Mouse (Mus musculus) heart, postnatal 0 days (tissue): ENCODE results near the gene Gm21970. TPM values are rescaled to one million over a fixed set of nuclear protein-coding genes. Genes with fewer than 3 reads are reported as not detected.

Experiments
- ATAC-seq: fragments of 200-750 bp; cut with Nextera tagmentation; 2 replicates; pipeline ENCODE4 v1.8.0; 2017; ENCODE audit warnings: low read depth, moderate number of reproducible peaks, moderate library complexity; ENCODE audit not compliant: insufficient read depth
- DNase-seq: peaks from one replicate; pipeline ENCODE4 v3.0.0-alpha.2; 2016; ENCODE audit warnings: low spot score
- H3K27ac ChIP-seq: fragments of 300-500 bp; sonication (generic); 2 replicates; pipeline ENCODE4 v1.5.1; 2014; ENCODE audit warnings: low read depth, mild to moderate bottlenecking
- H3K27me3 ChIP-seq: fragments of 300-500 bp; sonication (generic); 2 replicates; pipeline ENCODE4 v1.6.1; 2014; ENCODE audit warnings: low read length, mixed read lengths; ENCODE audit not compliant: control insufficient read depth, insufficient read depth
- H3K36me3 ChIP-seq: fragments of 300-500 bp; sonication (generic); replicated peaks from 2 replicates; pipeline ENCODE4 v1.6.1; 2014; ENCODE audit warnings: low read length, mixed read lengths; ENCODE audit not compliant: control insufficient read depth, insufficient read depth
- H3K4me1 ChIP-seq: fragments of 300-500 bp; sonication (generic); 2 replicates; pipeline ENCODE4 v1.6.1; 2014; ENCODE audit warnings: antibody characterized with exemption; ENCODE audit not compliant: control insufficient read depth, insufficient read depth
- H3K4me2 ChIP-seq: fragments of 300-500 bp; sonication (generic); 2 replicates; pipeline ENCODE4 v1.6.1; 2014; ENCODE audit warnings: low read depth, mild to moderate bottlenecking, low read length, moderate library complexity
- H3K4me3 ChIP-seq: fragments of 300-500 bp; sonication (generic); 2 replicates; pipeline ENCODE4 v1.5.1; 2014; ENCODE audit warnings: low read depth, low read length
- H3K9ac ChIP-seq: fragments of 300-500 bp; sonication (generic); replicated peaks from 2 replicates; pipeline ENCODE4 v1.6.1; 2014; ENCODE audit warnings: low read depth, low read length, mixed read lengths
- H3K9me3 ChIP-seq: fragments of 300-500 bp; sonication (generic); replicated peaks from 2 replicates; pipeline ENCODE4 v1.6.1; 2016; ENCODE audit warnings: low read length; ENCODE audit not compliant: control insufficient read depth
- CTCF ChIP-seq: IDR thresholded peaks from 2 replicates; pipeline ENCODE4 v1.5.1; 2016; ENCODE audit warnings: antibody characterized with exemption, control low read depth, low read depth
- EP300 ChIP-seq: IDR thresholded peaks from 2 replicates; pipeline ENCODE4 v1.6.1; 2016; ENCODE audit warnings: antibody characterized with exemption, low read depth
- WGBS: fragments of 180-500 bp; shearing (Covaris S2); extraction: QIAGEN DNeasy Blood & Tissue Kit; methylation state at CpG from one replicate; pipeline ENCODE4 v1.1.7; 2014; 5-methylcytosine and 5-hydroxymethylcytosine counted together
- polyA plus RNA-seq: library from polyadenylated mRNA; unstranded; fragments of >200 nt; fragmentation: Nextera tagmentation; extraction: Ambion mirVana; gene quantifications from 2 replicates; pipeline ENCODE4 v1.2.1, GENCODE M21; 2015
- total RNA-seq: library from RNA; depleted of rRNA; stranded (reverse); fragments of >200 nt; gene quantifications from 2 replicates; pipeline ENCODE4 v1.2.3, GENCODE M21; 2014; ENCODE audit warnings: low replicate concordance

Gm21970 gene
- total and polyA plus RNA-seq, 2 experiments from 2014 or later = not detected

DNA sequence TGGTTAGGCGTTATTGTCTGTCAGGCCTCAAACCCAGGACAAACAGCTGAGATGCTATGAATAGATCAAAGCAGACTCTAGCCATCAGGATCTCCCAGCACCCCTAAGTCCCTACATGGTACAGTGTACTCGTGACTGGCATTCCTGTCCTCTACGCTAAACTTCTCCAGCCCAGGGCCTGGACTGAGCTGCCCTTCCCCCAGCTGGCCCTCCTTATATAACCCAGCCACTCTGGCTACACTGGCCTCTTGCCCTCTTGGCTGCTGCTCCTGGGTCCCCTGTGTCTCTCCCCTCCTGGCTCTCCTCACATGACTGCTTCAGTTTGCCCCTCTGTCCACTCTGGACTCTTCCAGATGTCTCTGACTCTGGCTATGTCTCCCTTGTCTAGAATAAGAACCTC is 71.1 kb downstream of the Gm21970 start:
- Histone ChIP-seq H3K27me3 (no peaks in the 10 kb centered on the region), H3K4me1 (peaks cover 19% of the 10 kb centered on the region), H3K4me2 (no peak overlapping the region), H3K9ac (no peak overlapping the region), H3K4me3 (no peak overlapping the region), H3K27ac (peak overlapping the region; percentile 83), H3K36me3 (no peaks in the 10 kb centered on the region), H3K9me3 (no peaks in the 10 kb centered on the region)
- TF ChIP-seq CTCF (no peak), EP300 (no peak; the same call in 1 of the 2 replicates)
- WGBS = 40% methylated on average over 3 of the region's 3 CpGs
- peak; percentile 45 for ATAC-seq
- peak; percentile 64 for DNase-seq

DNA sequence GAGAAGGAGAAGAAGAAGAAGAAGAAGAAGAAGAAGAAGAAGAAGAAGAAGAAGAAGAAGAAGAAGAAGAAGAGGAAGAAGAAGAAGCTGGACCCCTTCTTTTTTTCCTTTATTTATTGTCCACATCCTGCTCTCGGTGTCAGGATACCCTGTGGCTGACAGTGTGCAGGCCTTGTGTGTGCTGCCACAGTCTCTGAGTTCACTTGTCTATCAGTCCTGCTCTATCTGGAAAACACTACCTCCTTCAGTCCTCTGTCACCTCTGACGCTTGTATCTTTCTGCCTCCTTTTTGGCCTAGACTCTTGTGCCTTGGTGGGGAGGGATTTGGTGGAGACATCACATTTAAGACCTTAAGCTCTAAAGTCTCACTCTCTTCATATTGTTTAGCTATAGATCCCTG is 71.9 kb downstream of the Gm21970 start:
- 58% methylated on average over 2 of the region's 2 CpGs for WGBS

GRCm38 (mm10) chr16:91463836-91464400 is 72.4 kb downstream of the Gm21970 start:
- no peak for TF ChIP-seq EP300
- TF ChIP-seq CTCF = no peak
- DNase-seq (no peak), ATAC-seq (no peak)
- Histone ChIP-seq H3K36me3 (no peaks in the 10 kb centered on the region), H3K27me3 (no peaks in the 10 kb centered on the region), H3K4me2 (peak overlapping the region; percentile 87), H3K4me1 (peaks cover 19% of the 10 kb centered on the region), H3K9ac (peak overlapping the region; percentile 54), H3K4me3 (peak overlapping the region; percentile 56), H3K27ac (peak overlapping the region; percentile 87), H3K9me3 (no peaks in the 10 kb centered on the region)
- 86% methylated on average over 4 of the region's 4 CpGs for WGBS

More for the DNA sequence above, 71.9 kb downstream of the Gm21970 start:
- Histone ChIP-seq H3K27ac (0 out of 2 replicates have a peak overlapping the region, but pooled peaks have one; percentile 87), H3K4me1 (peaks cover 19% of the 10 kb centered on the region), H3K4me2 (no peak overlapping the region), H3K36me3 (no peaks in the 10 kb centered on the region), H3K9me3 (no peaks in the 10 kb centered on the region), H3K27me3 (no peaks in the 10 kb centered on the region), H3K4me3 (no peak overlapping the region), H3K9ac (no peak overlapping the region)
- no peak for DNase-seq
- TF ChIP-seq CTCF = no peak
- no peak for TF ChIP-seq EP300
- no peak for ATAC-seq

DNA sequence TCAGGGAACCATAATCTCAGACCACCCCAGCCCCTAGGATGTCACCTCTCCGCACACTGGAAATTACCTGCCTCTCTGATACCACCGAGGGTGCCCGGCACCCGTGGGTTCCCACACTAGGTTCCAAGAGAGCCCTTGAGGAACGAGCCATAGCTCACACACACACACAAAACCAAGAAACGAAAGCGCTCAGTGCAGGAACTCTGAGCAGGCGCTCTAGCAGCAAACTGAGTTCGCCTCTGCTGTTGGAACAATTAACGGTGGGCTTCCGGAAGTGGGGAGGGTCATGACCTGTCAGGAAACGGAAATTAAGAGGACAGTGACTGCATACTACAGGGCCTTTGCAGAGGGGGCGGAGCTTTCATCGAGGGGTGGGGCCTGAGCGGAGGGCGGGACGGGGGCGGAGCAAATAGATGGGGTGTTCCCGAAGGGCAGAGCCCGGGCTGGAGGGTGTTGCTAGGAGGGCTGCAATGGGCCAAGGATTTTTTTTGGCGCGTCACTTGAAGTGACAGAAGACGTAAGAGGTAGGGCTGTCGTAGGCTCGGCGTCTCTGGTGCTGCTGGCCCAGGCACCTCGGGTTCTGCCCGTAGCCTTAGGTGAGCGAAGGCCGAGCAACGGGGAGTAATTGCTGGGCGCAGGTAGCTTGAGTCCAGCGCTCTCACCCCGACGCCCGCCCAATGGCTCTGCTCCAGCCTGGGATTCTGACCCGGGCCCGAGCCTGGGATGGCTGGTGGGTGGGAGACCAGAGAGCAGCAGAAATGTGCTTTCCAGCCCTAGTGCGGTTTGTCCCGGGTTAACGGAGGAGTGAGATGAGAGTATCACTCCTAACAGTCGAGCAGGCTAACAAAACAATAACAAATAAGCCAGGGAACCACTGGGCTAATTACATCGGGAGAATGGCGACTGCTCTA is 73.3 kb downstream of the Gm21970 start:
- Histone ChIP-seq H3K27me3 (no peaks in the 10 kb centered on the region), H3K4me1 (peaks cover 15% of the 10 kb centered on the region), H3K9ac (peak overlapping the region; percentile 54), H3K4me2 (peak overlapping the region; percentile 87), H3K4me3 (peak overlapping the region; percentile 56), H3K36me3 (no peaks in the 10 kb centered on the region), H3K9me3 (no peaks in the 10 kb centered on the region), H3K27ac (peak overlapping the region; percentile 87)
- 1% methylated on average over 44 of the region's 44 CpGs for WGBS
- ATAC-seq = peak; percentile 93
- peak; percentile 93 for DNase-seq
- TF ChIP-seq EP300 (peak; percentile 79), CTCF (no peak)

GRCm38 (mm10) chr16:91465505-91466240 is 74.2 kb downstream of the Gm21970 start:
- Histone ChIP-seq H3K27ac (peak overlapping the region; percentile 87), H3K27me3 (no peaks in the 10 kb centered on the region), H3K9me3 (no peaks in the 10 kb centered on the region), H3K9ac (peak overlapping the region; percentile 54), H3K4me1 (peaks cover 15% of the 10 kb centered on the region), H3K4me2 (peak overlapping the region; percentile 87), H3K4me3 (peak overlapping the region; percentile 56), H3K36me3 (no peaks in the 10 kb centered on the region)
- ATAC-seq (no peak), DNase-seq (no peak)
- WGBS = 47% methylated on average over 13 of the region's 13 CpGs
- no peak for TF ChIP-seq CTCF
- no peak for TF ChIP-seq EP300
